ENCODE assay signal across 8 mouse cellular contexts in the genomic region with DNA sequence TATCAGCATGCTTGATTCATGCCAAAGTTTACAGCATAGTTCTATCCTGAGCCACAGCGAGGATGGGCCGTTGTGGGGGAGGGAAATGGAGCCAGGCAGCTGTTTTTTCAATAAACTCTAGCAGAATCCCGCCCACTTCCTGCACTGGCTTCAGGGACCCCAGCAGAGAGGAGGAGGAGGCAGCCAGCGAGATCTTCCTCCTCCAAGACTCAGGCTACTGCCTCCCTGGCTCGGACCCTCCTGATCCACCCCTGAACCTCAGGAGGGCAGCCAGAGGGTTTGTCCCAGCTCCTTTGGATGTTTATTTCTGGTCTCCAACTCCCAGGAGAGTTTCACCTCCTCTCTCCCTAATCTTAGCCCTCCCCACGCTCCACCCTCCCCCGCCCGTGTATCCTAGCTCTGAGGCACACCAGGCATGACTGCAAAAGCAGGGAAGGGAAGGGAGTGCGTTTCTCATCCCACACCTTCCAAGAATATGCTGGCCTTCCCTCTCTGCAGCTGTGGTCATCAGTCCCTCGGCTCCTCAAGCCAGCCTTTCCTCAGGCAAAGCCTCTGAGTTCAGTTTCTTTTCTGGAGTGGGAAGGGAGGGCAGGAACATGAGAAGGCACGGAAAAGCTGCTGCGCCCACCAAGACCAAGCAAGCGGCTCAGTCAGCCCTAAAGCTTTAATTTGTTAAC.
A peak's percentile ranks its signal among the peaks of the same experiment; 100 is the strongest.
DNase-seq lines count a peak whose midpoint lies in the region; TF ChIP-seq lines count a peak whose summit lies in the region.

No protein-coding gene starts in this region.

- H3K27ac ChIP-seq in hindbrain, embryonic 10.5 days, result peak overlapping the region; percentile 87

- H3K36me3 ChIP-seq in C2C12 (ENCODE audit: control insufficient read depth, insufficient read depth), result no peaks in the 10 kb centered on the region
- H3K36me3 ChIP-seq in hindbrain, embryonic 10.5 days, result no peaks in the 10 kb centered on the region

- peak; percentile 8 to 26 for DNase-seq in adrenal gland, postnatal 4 days (ENCODE audit: low spot score in 2 of 2)
- DNase-seq in frontal cortex, postnatal 10 days (ENCODE audit: low spot score in 2 of 2), result peak; percentile 53 to 66
- peak; percentile 63 for DNase-seq in hindbrain, embryonic 10.5 days (ENCODE audit: low spot score)
- peak; percentile 41 for DNase-seq in left cerebral cortex, adult 11 months (ENCODE audit: low spot score)
- DNase-seq in lung, postnatal 14 days, result peak; percentile 84
- peak; percentile 57 for DNase-seq in retina, embryonic 14.5 days (ENCODE audit: low spot score)
- DNase-seq in thymus, postnatal 25 days, result peak; percentile 89

- TF ChIP-seq CTCF in C2C12 (IDR thresholded peaks at IDR 0.05; ENCODE audit: control insufficient read depth, insufficient read depth, insufficient read length), result no peak

- H3K9me3 ChIP-seq in hindbrain, embryonic 10.5 days, result no peaks in the 10 kb centered on the region

- no peaks in the 10 kb centered on the region for H3K27me3 ChIP-seq in C2C12 (ENCODE audit: control insufficient read depth, insufficient read depth, insufficient read length)
- no peaks in the 10 kb centered on the region for H3K27me3 ChIP-seq in hindbrain, embryonic 10.5 days (ENCODE audit: insufficient read depth, poor library complexity, severe bottlenecking)

- peaks cover 6% of the 10 kb centered on the region for H3K79me3 ChIP-seq in C2C12 (ENCODE audit: low read depth)

- under 1% methylated on average over 13 of the region's 13 CpGs for WGBS in hindbrain, embryonic 10.5 days

- H3ac ChIP-seq in C2C12 (ENCODE audit: control insufficient read depth, insufficient read length, low read depth), result peak overlapping the region; percentile 34

- H3K79me2 ChIP-seq in C2C12 (ENCODE audit: control insufficient read depth, insufficient read depth), result peaks cover 55% of the 10 kb centered on the region

- peaks cover 52% of the 10 kb centered on the region for H3K4me1 ChIP-seq in hindbrain, embryonic 10.5 days (replicated peaks)

- H3K4me3 ChIP-seq in C2C12 (ENCODE audit: insufficient read depth, poor library complexity, severe bottlenecking), result no peak overlapping the region
- peak overlapping the region; percentile 46 for H3K4me3 ChIP-seq in hindbrain, embryonic 10.5 days

TF ChIP-seq in C2C12, 6 proteins besides CTCF, POLR2A, EP300 and RAD21:
- TF ChIP-seq MYOD1 (IDR thresholded peaks at IDR 0.05; ENCODE audit: control insufficient read depth, insufficient read length, low read depth) (peak; percentile 87), MAX (IDR thresholded peaks at IDR 0.05) (peak; percentile 53), CEBPB (IDR thresholded peaks at IDR 0.05; ENCODE audit: low read depth) (no peak)
TF ChIP-seq in C2C12: peak in this region for 2.

Comparison
In these comparisons a context has a peak if more than half of its experiments do, and no peak if none do; other contexts are left out.
1. DNase-seq: peak in every context shown above with its lines; median percentile 89 in thymus, postnatal 25 days; 84 in lung, postnatal 14 days; 63 in hindbrain, embryonic 10.5 days; 60 in frontal cortex, postnatal 10 days; 57 in retina, embryonic 14.5 days; 41 in left cerebral cortex, adult 11 months; 17 in adrenal gland, postnatal 4 days.